Mouse (Mus musculus) subcutaneous adipose tissue, adult 2 months (tissue): ENCODE data around the gene Wdr4. TPM values are rescaled to one million over a fixed set of nuclear protein-coding genes. Genes with fewer than 3 reads are reported as not detected.

Experiments used
- polyA plus RNA-seq: library from polyadenylated mRNA; depleted of rRNA; stranded (reverse); fragments of >200 nt; gene quantifications from 2 replicates; pipeline ENCODE4 v1.2.3, GENCODE M21; 2012; ENCODE audit warnings: low replicate concordance; rRNA removed

Wdr4 gene
- 33.4 and 47.8 TPM in 2 replicates for polyA plus RNA-seq

GRCm38 (mm10) chr17:31519946-31520838 is at the start of gene Wdr4, which contains the start of gene Ndufv3:
Gene Wdr4, minus strand, starts transcription at chr17:31519980.
Gene Ndufv3, plus strand, starts transcription at chr17:31520115.

GRCm38 (mm10) chr17:31564015-31564857 is 44.5 kb upstream of the Wdr4 start, which contains the start of gene Pknox1:
Gene Pknox1, plus strand, starts transcription at chr17:31564734.

Other genes starting within 250 kb of the Wdr4 start
- 0.23 and 0.72 TPM in 2 replicates for gene Rsph1, start 242.6 kb downstream of the Wdr4 start, polyA plus RNA-seq
- gene Slc37a1, start 233.2 kb downstream of the Wdr4 start, polyA plus RNA-seq = 3.2 and 7.0 TPM in 2 replicates
- gene Pde9a, start 133.8 kb downstream of the Wdr4 start, polyA plus RNA-seq = 20.5 and 50.2 TPM in 2 replicates
- 260 and 402 TPM in 2 replicates for gene Ndufv3, start 135 bp upstream of the Wdr4 start, polyA plus RNA-seq
- 16.4 and 43.8 TPM in 2 replicates for gene Pknox1, start 44.8 kb upstream of the Wdr4 start, polyA plus RNA-seq
- 7.8 and 17.6 TPM in 2 replicates for gene Cbs, start 117.3 kb upstream of the Wdr4 start, polyA plus RNA-seq
- 42.8 and 82.0 TPM in 2 replicates for gene U2af1, start 138.9 kb upstream of the Wdr4 start, polyA plus RNA-seq
- gene Cryaa, start 157.8 kb upstream of the Wdr4 start, polyA plus RNA-seq = not detected in 2 replicates